Mouse (Mus musculus): ENCODE data around the gene Sipa1l3. TPM values are rescaled to one million over a fixed set of nuclear protein-coding genes. Genes with fewer than 3 reads are reported as not detected.

Gene Sipa1l3
- polyA plus RNA-seq, 1 experiment, result 35.4 TPM

- Histone ChIP-seq H3K4me3 (ENCODE audit: insufficient read depth, low read length) (no peak overlapping the region), H3K4me1 (ENCODE audit: control insufficient read depth, insufficient read depth, low read length) (peaks cover 3% of the 10 kb centered on the region; the same call in 1 of the 2 replicates), H3K27ac (ENCODE audit: insufficient read depth, low read length) (no peak overlapping the region)
- TF ChIP-seq CTCF (IDR thresholded peaks at IDR 0.05; ENCODE audit: extremely low read depth, insufficient read depth, low read length) (no peak), POLR2A (IDR thresholded peaks at IDR 0.05; ENCODE audit: extremely low read depth, insufficient read depth, low read length) (no peak)
Measured at GRCm38 (mm10) chr7:29454965-29455364, 63.5 kb downstream of the Sipa1l3 start.

- H3K4me1 ChIP-seq (ENCODE audit: control insufficient read depth, insufficient read depth, low read length), result peaks cover 8% of the 10 kb centered on the region
- H3K27ac ChIP-seq (ENCODE audit: insufficient read depth, low read length), result peak overlapping the region; percentile 26; the same call in 1 of the 2 replicates
- no peak overlapping the region for H3K4me3 ChIP-seq (ENCODE audit: insufficient read depth, low read length)
- TF ChIP-seq POLR2A (IDR thresholded peaks at IDR 0.05; ENCODE audit: extremely low read depth, insufficient read depth, low read length) (no peak), CTCF (IDR thresholded peaks at IDR 0.05; ENCODE audit: extremely low read depth, insufficient read depth, low read length) (no peak)
Measured at GRCm38 (mm10) chr7:29452991-29453741, 65.3 kb downstream of the Sipa1l3 start.

GRCm38 (mm10) chr7:29452381-29452780 lies 66.1 kb downstream of the Sipa1l3 start:
- H3K4me3 ChIP-seq (ENCODE audit: insufficient read depth, low read length), result no peak overlapping the region
- peaks cover 8% of the 10 kb centered on the region for H3K4me1 ChIP-seq (ENCODE audit: control insufficient read depth, insufficient read depth, low read length)
- 0 out of 2 replicates have a peak overlapping the region, but pooled peaks have one; percentile 26 for H3K27ac ChIP-seq (ENCODE audit: insufficient read depth, low read length)
- no peak for TF ChIP-seq CTCF (IDR thresholded peaks at IDR 0.05; ENCODE audit: extremely low read depth, insufficient read depth, low read length)
- TF ChIP-seq POLR2A (IDR thresholded peaks at IDR 0.05; ENCODE audit: extremely low read depth, insufficient read depth, low read length), result no peak

GRCm38 (mm10) chr7:29450175-29450574 lies 68.3 kb downstream of the Sipa1l3 start:
- Histone ChIP-seq H3K4me3 (ENCODE audit: insufficient read depth, low read length) (no peak overlapping the region), H3K27ac (ENCODE audit: insufficient read depth, low read length) (no peak overlapping the region), H3K4me1 (ENCODE audit: control insufficient read depth, insufficient read depth, low read length) (peaks cover 8% of the 10 kb centered on the region)
- TF ChIP-seq CTCF (IDR thresholded peaks at IDR 0.05; ENCODE audit: extremely low read depth, insufficient read depth, low read length), result no peak
- TF ChIP-seq POLR2A (IDR thresholded peaks at IDR 0.05; ENCODE audit: extremely low read depth, insufficient read depth, low read length), result no peak

GRCm38 (mm10) chr7:29448830-29449229 lies 69.6 kb downstream of the Sipa1l3 start:
- Histone ChIP-seq H3K4me1 (ENCODE audit: control insufficient read depth, insufficient read depth, low read length) (peaks cover 11% of the 10 kb centered on the region), H3K27ac (ENCODE audit: insufficient read depth, low read length) (no peak overlapping the region), H3K4me3 (ENCODE audit: insufficient read depth, low read length) (no peak overlapping the region)
- TF ChIP-seq POLR2A (IDR thresholded peaks at IDR 0.05; ENCODE audit: extremely low read depth, insufficient read depth, low read length) (no peak), CTCF (IDR thresholded peaks at IDR 0.05; ENCODE audit: extremely low read depth, insufficient read depth, low read length) (no peak)

- Histone ChIP-seq H3K4me1 (ENCODE audit: control insufficient read depth, insufficient read depth, low read length) (peaks cover 13% of the 10 kb centered on the region), H3K27ac (ENCODE audit: insufficient read depth, low read length) (no peak overlapping the region), H3K4me3 (ENCODE audit: insufficient read depth, low read length) (no peak overlapping the region)
- TF ChIP-seq CTCF (IDR thresholded peaks at IDR 0.05; ENCODE audit: extremely low read depth, insufficient read depth, low read length), result no peak
Measured at GRCm38 (mm10) chr7:29447147-29447829, 71.2 kb downstream of the Sipa1l3 start.

- H3K4me3 ChIP-seq (ENCODE audit: insufficient read depth, low read length), result no peak overlapping the region
- H3K4me1 ChIP-seq (ENCODE audit: control insufficient read depth, insufficient read depth, low read length), result peaks cover 12% of the 10 kb centered on the region
- TF ChIP-seq POLR2A (IDR thresholded peaks at IDR 0.05; ENCODE audit: extremely low read depth, insufficient read depth, low read length) (no peak), CTCF (IDR thresholded peaks at IDR 0.05; ENCODE audit: extremely low read depth, insufficient read depth, low read length) (no peak)
- no peak overlapping the region for H3K27ac ChIP-seq (ENCODE audit: insufficient read depth, low read length)
Measured at GRCm38 (mm10) chr7:29446156-29446555, 72.3 kb downstream of the Sipa1l3 start.

- no peak overlapping the region for H3K27ac ChIP-seq (ENCODE audit: insufficient read depth, low read length)
- no peak for TF ChIP-seq POLR2A (IDR thresholded peaks at IDR 0.05; ENCODE audit: extremely low read depth, insufficient read depth, low read length)
- no peak for TF ChIP-seq CTCF (IDR thresholded peaks at IDR 0.05; ENCODE audit: extremely low read depth, insufficient read depth, low read length)
- H3K4me3 ChIP-seq (ENCODE audit: insufficient read depth, low read length), result no peak overlapping the region
- peaks cover 11% of the 10 kb centered on the region for H3K4me1 ChIP-seq (ENCODE audit: control insufficient read depth, insufficient read depth, low read length)
Measured at GRCm38 (mm10) chr7:29444527-29444926, 73.9 kb downstream of the Sipa1l3 start.

GRCm38 (mm10) chr7:29444070-29444469 lies 74.4 kb downstream of the Sipa1l3 start:
- TF ChIP-seq POLR2A (IDR thresholded peaks at IDR 0.05; ENCODE audit: extremely low read depth, insufficient read depth, low read length), result no peak
- TF ChIP-seq CTCF (IDR thresholded peaks at IDR 0.05; ENCODE audit: extremely low read depth, insufficient read depth, low read length), result no peak
- Histone ChIP-seq H3K27ac (ENCODE audit: insufficient read depth, low read length) (no peak overlapping the region), H3K4me3 (ENCODE audit: insufficient read depth, low read length) (no peak overlapping the region), H3K4me1 (ENCODE audit: control insufficient read depth, insufficient read depth, low read length) (peaks cover 11% of the 10 kb centered on the region)

- no peak overlapping the region for H3K27ac ChIP-seq (ENCODE audit: insufficient read depth, low read length)
- no peak overlapping the region for H3K4me3 ChIP-seq (ENCODE audit: insufficient read depth, low read length)
- peaks cover 12% of the 10 kb centered on the region for H3K4me1 ChIP-seq (ENCODE audit: control insufficient read depth, insufficient read depth, low read length)
- no peak for TF ChIP-seq CTCF (IDR thresholded peaks at IDR 0.05; ENCODE audit: extremely low read depth, insufficient read depth, low read length)
- TF ChIP-seq POLR2A (IDR thresholded peaks at IDR 0.05; ENCODE audit: extremely low read depth, insufficient read depth, low read length), result no peak
Measured at GRCm38 (mm10) chr7:29441793-29442192, 76.6 kb downstream of the Sipa1l3 start.

All from cortical plate, adult 2 months (tissue).